Mouse (Mus musculus) left cerebral cortex, adult 18-20 months (tissue): ENCODE data around the gene Trabd2b. TPM values are rescaled to one million over a fixed set of nuclear protein-coding genes. Genes with fewer than 3 reads are reported as not detected.

Experiments used
- DNase-seq, 2 experiments: peaks; one replicate each; pipeline ENCODE4 v3.0.0; 2021 to 2022; ENCODE audit warnings: low spot score in 2 of 2, mixed read lengths in 1 of 2
- total RNA-seq, 2 experiments: library from RNA; stranded (reverse); gene quantifications; 2 replicates each; pipeline ENCODE4 v1.2.3; 2021

The Trabd2b gene
- total RNA-seq, 2 experiments from 2014 or later = 5.2 to 5.4 TPM

- no peak for DNase-seq
Observed at GRCm38 (mm10) chr4:114438764-114439163, 32.2 kb downstream of the Trabd2b start.

DNA sequence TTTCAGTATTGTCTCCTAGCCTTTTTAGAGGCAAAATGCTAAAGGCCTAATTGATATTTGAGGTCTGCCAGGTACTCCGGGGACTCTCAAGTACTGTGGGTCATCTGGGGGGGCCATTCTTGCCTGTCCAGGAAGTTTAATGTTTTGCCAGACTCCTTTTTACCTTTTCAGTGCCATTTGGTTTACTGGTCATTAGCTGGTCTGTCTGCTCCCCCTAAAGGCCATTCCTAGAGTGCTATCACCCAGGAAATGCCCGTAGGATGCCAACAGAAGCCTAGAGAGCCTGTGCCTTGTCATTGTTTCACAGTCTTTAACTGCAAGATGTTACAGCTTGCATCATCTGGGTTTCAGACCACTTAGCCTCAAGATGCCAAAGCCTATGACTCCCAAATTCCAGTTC, 35.7 kb downstream of the Trabd2b start:
- peak in 1 of 2 experiments; percentile 22 for DNase-seq

DNA sequence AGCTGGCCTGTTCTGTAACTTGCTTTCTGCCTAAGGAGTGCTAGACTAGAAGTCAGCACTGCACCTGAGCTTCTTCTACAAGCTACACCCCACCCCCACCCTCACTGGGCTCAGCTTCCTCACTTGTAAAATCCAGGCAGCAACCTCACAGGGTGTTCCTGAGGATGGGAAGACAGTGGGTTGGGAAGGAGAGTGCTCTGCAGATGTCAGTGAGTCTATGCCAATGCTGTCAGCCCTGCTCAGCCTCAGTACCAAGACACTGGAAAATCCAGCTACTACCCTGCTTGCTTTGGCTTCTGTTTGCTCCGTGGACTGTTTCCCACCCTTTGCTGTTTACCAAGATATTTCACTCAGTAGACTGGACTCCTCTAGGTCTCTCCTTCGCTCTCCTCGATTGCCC, 36.1 kb downstream of the Trabd2b start:
- no peak for DNase-seq

GRCm38 (mm10) chr4:114448393-114449052, 42.0 kb downstream of the Trabd2b start:
- DNase-seq = peak; percentile 53 to 66

- DNase-seq = no peak
Observed at GRCm38 (mm10) chr4:114453101-114453500, 46.6 kb downstream of the Trabd2b start.

DNA sequence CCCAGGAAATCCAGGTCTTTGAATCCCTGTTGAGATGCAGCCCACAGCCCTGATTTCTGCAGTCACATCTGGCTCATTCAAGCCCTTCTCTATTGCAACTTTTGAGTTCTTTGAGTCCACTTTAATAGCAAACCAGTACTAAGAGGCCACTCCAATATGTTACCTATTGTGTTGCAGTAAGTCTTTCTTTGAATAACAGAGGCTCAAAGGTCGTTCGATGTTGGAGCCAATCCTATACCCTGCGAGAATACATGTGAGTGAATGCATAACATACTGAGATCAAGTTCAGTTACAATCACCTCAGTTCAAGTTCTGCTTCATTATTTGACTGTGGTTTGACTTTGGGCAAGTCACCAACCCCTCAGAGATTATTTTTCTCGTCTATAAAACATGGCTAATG, 47.5 kb downstream of the Trabd2b start:
- no peak for DNase-seq

DNA sequence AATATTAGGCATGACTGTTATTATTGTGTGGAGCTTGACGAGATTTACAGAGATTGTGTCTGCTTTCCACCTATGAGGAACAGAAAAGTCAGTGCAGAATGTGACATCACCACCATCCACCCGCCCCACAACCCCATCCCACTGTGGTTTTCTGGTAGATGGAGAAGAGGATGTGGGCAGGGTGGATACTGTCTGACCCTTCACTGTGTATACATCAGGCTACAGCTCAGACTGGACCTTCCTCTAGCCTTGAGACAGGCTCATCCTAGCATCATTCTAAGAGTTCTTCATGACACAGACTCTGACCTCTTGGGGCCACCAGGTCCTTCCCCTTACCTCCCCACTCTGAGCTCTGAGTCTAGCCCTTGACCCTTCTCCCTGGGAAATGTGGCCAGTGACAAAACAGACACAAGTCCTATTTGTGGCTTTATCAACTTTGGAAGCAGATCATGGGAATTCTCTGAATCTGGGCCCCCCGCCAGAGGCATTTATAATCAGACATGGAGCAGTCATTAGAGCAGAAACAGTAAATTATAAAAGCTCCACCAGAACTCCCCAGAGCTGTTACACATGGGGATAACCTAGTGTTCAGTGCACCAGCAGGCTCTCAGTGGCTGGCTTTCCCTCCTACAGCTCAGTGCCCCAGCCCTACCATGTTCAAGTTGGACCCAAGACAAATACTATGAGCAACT, 48.1 kb downstream of the Trabd2b start:
- DNase-seq = no peak

- DNase-seq = no peak
Observed at GRCm38 (mm10) chr4:114457111-114457510, 50.6 kb downstream of the Trabd2b start.

DNA sequence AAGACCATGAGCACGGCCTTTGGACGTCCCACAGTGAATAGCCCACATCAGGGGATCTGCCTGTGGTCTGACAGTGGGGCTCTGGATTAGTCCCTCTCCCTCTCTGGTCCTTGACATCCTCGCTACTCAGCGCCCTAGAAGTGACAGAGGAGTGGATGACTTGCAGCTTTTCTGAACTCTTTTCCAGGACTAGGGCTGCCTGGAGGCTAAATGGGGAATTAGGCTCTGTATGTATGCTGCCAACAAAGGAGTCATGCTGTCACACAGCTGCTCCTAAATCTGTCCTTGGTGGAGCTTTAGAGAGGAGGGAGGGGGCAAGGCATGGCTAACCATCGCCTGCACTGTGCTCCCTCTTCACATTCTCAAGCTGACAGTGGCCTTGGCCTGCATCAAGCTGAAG, 53.1 kb downstream of the Trabd2b start:
- no peak for DNase-seq

DNA sequence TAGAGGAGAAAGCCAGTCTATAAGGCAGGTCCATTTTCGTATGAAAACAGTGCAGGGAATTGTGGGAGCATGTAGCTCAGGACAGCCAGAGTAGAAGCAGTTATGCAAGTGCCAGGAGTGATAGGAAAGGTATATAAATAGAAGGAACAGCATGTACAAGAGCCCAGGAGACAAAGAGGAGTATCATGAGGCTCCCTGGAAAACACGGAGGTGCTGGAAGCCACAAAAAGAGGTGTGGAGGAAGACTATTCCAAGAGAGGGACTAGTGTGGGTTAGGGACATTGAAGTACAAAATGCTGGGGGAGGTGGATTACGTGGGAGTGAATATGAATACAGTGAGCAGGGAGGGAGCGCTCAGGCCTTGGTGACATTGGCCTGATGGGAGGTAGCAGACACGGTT, 53.9 kb downstream of the Trabd2b start:
- peak; percentile 62 to 81 for DNase-seq

- DNase-seq = peak; percentile 51 to 64
Observed at GRCm38 (mm10) chr4:114461093-114461492, 54.6 kb downstream of the Trabd2b start.

GRCm38 (mm10) chr4:114465641-114466040, 59.1 kb downstream of the Trabd2b start:
- no peak for DNase-seq

GRCm38 (mm10) chr4:114467371-114468094, 61.0 kb downstream of the Trabd2b start:
- DNase-seq = no peak

- DNase-seq = no peak
Observed at GRCm38 (mm10) chr4:114468095-114468429, 61.5 kb downstream of the Trabd2b start.

DNA sequence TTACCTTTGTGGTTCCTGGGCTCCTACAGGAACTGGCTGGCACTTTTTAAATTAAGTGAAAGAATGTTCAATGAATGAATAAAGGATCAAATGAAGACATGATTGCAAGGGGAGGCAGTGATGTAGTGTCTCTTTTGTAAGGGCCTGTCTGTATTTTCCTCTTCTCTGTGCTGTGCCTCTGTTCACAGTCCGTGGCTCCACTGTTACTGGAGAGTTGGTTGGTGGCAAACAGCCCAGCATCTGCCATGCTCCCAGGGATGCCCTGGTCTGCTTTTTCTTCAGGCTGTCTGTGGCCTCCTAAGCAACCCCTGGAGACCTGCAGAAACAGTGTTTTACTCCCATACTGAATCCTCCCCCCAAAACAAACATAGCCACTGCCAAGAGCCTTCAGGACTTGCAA, 63.4 kb downstream of the Trabd2b start:
- DNase-seq = no peak

GRCm38 (mm10) chr4:114472143-114472542, 65.6 kb downstream of the Trabd2b start:
- DNase-seq = no peak

DNA sequence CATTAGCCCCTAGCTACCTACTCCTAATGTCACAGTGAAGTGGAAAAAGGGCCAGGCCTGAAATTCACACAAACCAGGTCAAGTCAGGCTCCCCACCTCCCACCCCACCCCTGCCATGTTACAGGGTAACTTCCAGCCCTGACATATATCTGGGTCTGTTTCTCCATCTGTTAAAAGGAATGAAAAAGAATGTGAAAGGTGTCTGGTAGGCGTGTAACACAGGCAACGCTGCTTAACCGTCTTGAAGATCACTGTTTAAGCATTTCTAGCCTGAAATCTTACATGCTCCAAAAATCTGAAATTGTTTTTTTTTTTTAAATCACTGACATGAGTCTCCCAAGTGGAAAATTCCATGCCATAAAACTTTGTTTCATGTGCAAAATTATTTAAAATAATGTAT, 69.8 kb downstream of the Trabd2b start:
- DNase-seq = no peak

DNA sequence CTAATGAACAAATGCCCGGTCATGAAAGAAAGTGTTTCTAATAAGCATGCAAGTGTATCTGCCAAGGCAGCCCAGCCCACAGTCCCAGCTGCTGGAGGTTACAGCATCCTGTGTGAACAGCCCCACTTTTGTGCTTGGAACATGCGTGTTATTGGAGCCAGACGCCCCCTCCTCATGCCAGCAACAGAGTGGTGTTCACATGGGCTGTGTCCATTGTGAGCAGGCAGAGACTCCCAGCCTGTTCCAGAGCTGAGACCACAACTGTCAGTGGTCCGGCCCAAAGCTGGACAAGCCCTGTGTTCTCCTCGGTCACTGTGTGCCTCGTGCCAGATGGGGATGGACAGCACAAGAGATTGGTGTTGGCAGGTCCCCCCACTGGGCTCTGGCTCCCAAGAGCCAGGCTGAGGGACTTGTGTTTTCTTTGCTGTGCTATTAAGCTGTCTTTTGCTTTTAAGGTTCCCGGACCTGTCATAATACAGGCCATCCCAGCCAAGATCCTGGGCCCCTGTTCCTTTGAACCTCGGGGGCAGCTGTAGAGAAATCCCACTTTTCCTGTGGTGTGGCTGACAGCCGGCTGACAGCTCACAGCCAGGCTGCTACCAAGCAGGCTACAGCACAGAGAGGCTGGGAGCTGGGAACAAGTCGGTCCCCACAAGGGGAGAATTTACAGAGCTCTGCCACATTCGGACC, 70.7 kb downstream of the Trabd2b start:
- DNase-seq = no peak

DNA sequence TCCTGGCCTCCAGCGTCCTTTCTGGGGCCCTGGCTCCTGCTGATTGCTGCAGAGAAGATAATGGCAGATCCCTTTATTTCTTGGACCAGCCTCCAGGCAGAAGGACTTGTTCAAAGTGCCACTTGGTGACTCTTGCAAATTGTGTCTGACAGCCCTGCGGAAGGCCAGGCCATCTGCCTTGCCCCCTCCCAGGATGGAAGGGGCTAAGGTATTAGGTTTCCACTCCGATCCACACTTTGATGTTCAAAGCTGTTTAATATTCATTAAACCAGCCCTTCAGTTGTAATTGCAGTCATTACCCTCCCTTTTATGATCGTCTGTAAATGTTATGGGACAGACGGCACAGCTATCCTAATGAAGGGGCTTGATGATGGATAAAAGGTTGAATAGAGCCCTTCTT, 75.0 kb downstream of the Trabd2b start:
- no peak for DNase-seq

DNA sequence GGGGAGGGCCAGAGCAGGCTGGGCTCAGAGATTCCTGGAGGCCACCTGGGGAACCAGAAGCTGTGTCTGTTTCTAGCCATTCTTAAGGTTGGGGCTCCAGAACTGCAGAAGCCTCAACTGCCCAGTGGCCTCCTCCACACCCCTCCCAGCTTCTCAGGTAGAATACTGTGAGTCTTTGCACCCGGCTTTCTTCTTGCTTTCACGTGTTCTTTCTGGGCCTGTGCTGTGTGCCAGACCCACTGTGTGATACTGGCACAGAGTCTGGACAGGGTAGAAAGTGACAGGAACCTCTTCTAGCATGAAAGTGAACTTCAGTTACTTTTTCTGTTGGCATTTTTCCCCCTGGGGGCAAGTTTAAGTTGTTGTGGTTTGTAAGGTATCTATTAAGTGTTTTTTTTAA, 77.6 kb downstream of the Trabd2b start:
- DNase-seq = no peak

DNA sequence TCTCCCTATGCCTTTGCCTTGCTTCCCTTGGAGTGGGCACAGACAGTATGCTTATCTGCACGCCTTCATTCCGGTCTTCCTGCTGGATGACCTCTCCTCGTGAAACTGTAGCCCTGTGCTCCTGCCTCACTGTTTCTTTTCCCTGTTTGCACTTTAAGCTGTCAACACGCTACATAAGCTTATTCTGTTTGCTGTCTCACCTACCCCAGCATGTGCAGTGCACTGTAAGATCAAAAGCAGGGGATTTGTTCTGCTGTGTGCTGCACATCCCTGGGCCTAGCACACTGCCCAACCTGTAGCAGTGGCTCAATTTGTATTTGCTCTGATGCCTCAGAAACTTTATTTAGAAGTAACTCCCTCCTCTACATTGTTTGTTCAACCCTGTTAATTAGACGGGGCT, 79.5 kb downstream of the Trabd2b start:
- DNase-seq = no peak
